Mouse (Mus musculus): ENCODE measurements around the gene Suclg2. TPM values are rescaled to one million over a fixed set of nuclear protein-coding genes. Genes with fewer than 3 reads are reported as not detected.

The Suclg2 gene
- polyA plus RNA-seq, 1 experiment from 2014 or later, result 77.3 TPM

DNA sequence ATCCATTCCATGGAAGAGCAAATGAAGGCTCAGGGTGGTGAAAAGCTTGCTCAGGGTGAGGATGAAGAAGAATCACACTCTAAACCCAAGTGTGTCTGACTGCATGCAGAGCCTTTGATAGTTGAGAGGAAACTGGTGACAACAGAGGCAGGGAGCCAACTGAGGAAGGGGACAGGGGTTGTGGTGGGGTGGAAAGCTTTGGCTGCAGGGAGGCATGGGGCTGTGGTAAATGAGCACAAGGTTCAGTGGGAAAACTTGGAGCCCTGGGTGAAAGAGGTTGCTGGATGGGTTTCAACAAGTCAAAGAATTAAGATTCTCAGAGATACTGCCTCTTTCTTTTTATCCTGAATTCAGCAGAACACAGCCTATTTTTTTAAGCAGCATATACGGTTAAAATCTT lies 43.9 kb downstream of the Suclg2 start:
- Histone ChIP-seq H3K4me3 (ENCODE audit: low read depth, low read length) (no peak overlapping the region), H3K9me3 (ENCODE audit: control insufficient read depth) (0 out of 2 replicates have a peak, but pooled peaks cover 2% of the 10 kb centered on the region), H3K36me3 (ENCODE audit: control insufficient read depth, insufficient read depth) (peaks cover 4% of the 10 kb centered on the region), H3K27me3 (replicated peaks; ENCODE audit: control insufficient read depth, insufficient read depth, low read length) (no peaks in the 10 kb centered on the region), H3K4me2 (replicated peaks; ENCODE audit: low read depth) (no peak overlapping the region), H3K9ac (ENCODE audit: low read depth, low read length) (no peak overlapping the region), H3K4me1 (replicated peaks; ENCODE audit: control insufficient read depth, insufficient read depth, low read length) (no peaks in the 10 kb centered on the region), H3K27ac (ENCODE audit: low read depth, low read length) (no peak overlapping the region)
- WGBS, result 21% methylated on average over 1 of the region's 1 CpGs
- TF ChIP-seq CTCF (IDR thresholded peaks at IDR 0.05; ENCODE audit: low read depth), result no peak
- no peak for ATAC-seq

DNA sequence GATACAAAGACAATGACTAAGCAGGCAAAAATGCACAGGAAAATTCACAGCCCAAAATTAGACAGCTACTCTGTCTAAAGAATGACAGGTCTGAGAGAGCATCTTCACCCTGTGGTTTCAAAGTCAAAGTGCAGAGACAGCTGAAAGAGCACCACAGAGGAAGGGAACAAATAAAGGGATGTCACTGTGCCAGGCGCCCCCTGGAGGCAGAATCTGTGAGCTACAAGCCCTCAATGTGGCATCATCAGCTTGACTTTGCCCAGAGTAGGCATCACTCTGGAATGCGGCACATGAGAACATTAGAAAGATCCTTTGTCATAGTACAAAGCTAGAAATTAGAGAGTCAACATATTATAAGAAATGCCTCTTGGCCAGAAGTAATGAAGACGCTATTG lies 49.3 kb downstream of the Suclg2 start:
- Histone ChIP-seq H3K4me3 (ENCODE audit: low read depth, low read length) (no peak overlapping the region), H3K4me1 (replicated peaks; ENCODE audit: control insufficient read depth, insufficient read depth, low read length) (no peaks in the 10 kb centered on the region), H3K9ac (ENCODE audit: low read depth, low read length) (no peak overlapping the region), H3K27me3 (replicated peaks; ENCODE audit: control insufficient read depth, insufficient read depth, low read length) (no peaks in the 10 kb centered on the region), H3K9me3 (ENCODE audit: control insufficient read depth) (0 out of 2 replicates have a peak, but pooled peaks cover 2% of the 10 kb centered on the region), H3K36me3 (ENCODE audit: control insufficient read depth, insufficient read depth) (peaks cover 4% of the 10 kb centered on the region), H3K4me2 (replicated peaks; ENCODE audit: low read depth) (no peak overlapping the region), H3K27ac (ENCODE audit: low read depth, low read length) (no peak overlapping the region)
- peak; percentile 74 for TF ChIP-seq CTCF (IDR thresholded peaks at IDR 0.05; ENCODE audit: low read depth)
- no peak for ATAC-seq
- WGBS, result 67% methylated on average over 3 of the region's 3 CpGs

DNA sequence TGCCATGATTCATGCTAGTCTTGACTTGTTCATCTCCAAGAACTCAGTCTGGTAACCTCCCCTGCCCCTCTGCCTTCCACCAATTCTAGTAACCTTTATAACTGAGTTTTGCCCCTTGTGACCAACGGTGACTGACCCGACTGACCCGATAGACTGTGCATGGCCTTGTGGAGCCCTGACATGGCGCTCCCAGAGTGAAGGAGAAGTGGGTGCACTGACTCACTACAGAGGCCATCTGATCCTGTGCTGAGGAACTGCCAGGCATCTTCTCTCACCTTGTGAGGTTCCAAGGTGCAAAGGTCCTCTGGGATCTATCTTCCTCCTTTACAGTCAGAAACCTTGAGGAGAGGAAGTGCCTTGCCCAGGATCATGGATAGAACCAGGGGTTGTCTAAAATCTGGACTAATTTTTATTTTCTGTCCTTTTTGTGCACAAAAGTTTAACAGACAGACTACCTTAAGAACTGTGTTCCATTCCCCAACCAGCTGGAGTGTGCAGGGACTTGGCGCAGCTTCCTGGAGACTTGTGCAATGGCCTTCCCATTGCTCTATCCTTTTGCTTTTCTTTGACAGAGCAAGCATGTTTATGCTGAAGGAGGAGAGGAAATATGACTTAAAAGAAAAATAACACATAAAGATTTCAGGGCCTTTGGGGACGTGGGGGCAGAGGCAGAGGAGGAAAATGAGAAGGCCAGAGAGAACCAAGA lies 49.8 kb downstream of the Suclg2 start:
- no peak for ATAC-seq
- Histone ChIP-seq H3K27ac (ENCODE audit: low read depth, low read length) (no peak overlapping the region), H3K9ac (ENCODE audit: low read depth, low read length) (no peak overlapping the region), H3K4me2 (replicated peaks; ENCODE audit: low read depth) (no peak overlapping the region), H3K4me1 (replicated peaks; ENCODE audit: control insufficient read depth, insufficient read depth, low read length) (no peaks in the 10 kb centered on the region), H3K9me3 (ENCODE audit: control insufficient read depth) (0 out of 2 replicates have a peak, but pooled peaks cover 2% of the 10 kb centered on the region), H3K36me3 (ENCODE audit: control insufficient read depth, insufficient read depth) (peaks cover 4% of the 10 kb centered on the region), H3K4me3 (ENCODE audit: low read depth, low read length) (no peak overlapping the region), H3K27me3 (replicated peaks; ENCODE audit: control insufficient read depth, insufficient read depth, low read length) (no peaks in the 10 kb centered on the region)
- TF ChIP-seq CTCF (IDR thresholded peaks at IDR 0.05; ENCODE audit: low read depth), result no peak
- WGBS, result 88% methylated on average over 6 of the region's 6 CpGs

DNA sequence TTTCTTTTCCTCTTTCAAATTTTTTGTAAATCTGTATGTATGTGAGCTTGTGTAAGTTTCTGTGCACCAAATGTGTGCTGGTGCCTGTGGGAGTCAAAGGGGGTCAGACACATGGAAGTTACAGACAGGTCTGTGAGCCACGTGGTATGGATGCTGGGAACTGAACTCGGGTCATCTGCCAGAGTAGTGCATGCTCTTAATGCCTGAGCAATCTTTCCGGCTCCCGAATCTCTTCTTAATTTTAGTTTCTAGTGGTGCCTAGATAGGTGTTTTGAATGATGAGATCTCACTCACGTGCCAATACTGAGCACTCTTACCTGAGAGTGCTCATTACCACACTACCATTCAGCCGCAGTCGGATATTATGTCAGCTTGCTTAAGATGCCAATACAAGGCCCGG lies 60.9 kb downstream of the Suclg2 start:
- Histone ChIP-seq H3K4me2 (replicated peaks; ENCODE audit: low read depth) (no peak overlapping the region), H3K4me1 (replicated peaks; ENCODE audit: control insufficient read depth, insufficient read depth, low read length) (no peaks in the 10 kb centered on the region), H3K9ac (ENCODE audit: low read depth, low read length) (no peak overlapping the region), H3K27ac (ENCODE audit: low read depth, low read length) (no peak overlapping the region), H3K36me3 (ENCODE audit: control insufficient read depth, insufficient read depth) (0 out of 2 replicates have a peak, but pooled peaks cover 3% of the 10 kb centered on the region), H3K4me3 (ENCODE audit: low read depth, low read length) (no peak overlapping the region), H3K27me3 (replicated peaks; ENCODE audit: control insufficient read depth, insufficient read depth, low read length) (no peaks in the 10 kb centered on the region), H3K9me3 (ENCODE audit: control insufficient read depth) (no peaks in the 10 kb centered on the region)
- ATAC-seq, result no peak
- TF ChIP-seq CTCF (IDR thresholded peaks at IDR 0.05; ENCODE audit: low read depth), result no peak
- WGBS, result 97% methylated on average over 8 of the region's 8 CpGs

DNA sequence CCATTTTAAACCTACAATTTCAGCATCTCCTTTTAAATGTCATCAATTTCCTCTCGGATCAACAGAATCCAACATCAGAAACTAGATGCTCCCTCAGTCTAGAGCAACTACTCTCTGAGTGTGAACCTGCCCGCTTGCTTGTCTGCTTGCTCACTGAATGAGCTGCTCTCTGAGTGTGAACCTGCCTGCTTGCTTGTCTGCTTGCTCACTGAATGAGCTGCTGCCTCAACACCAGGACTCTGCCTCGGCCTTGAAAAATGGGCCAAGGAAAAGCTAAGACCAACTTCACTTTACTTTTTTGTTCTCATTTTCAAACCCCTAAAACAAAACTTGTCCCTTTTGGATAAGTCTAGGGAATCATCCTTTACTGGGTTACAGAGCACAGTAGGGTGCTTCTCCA lies 64.9 kb downstream of the Suclg2 start:
- 0 out of 2 replicates have a peak, but pooled peaks cover 3% of the 10 kb centered on the region for H3K36me3 ChIP-seq (ENCODE audit: control insufficient read depth, insufficient read depth)
- H3K4me3 ChIP-seq (ENCODE audit: low read depth, low read length), result no peak overlapping the region
- no peak overlapping the region for H3K4me2 ChIP-seq (replicated peaks; ENCODE audit: low read depth)
- no peak for TF ChIP-seq CTCF (IDR thresholded peaks at IDR 0.05; ENCODE audit: low read depth)
- H3K27me3 ChIP-seq (replicated peaks; ENCODE audit: control insufficient read depth, insufficient read depth, low read length), result no peaks in the 10 kb centered on the region
- 83% methylated on average over 3 of the region's 3 CpGs for WGBS
- no peak overlapping the region for H3K27ac ChIP-seq (ENCODE audit: low read depth, low read length)
- ATAC-seq, result no peak
- no peaks in the 10 kb centered on the region for H3K4me1 ChIP-seq (replicated peaks; ENCODE audit: control insufficient read depth, insufficient read depth, low read length)
- H3K9ac ChIP-seq (ENCODE audit: low read depth, low read length), result no peak overlapping the region
- no peaks in the 10 kb centered on the region for H3K9me3 ChIP-seq (ENCODE audit: control insufficient read depth)

DNA sequence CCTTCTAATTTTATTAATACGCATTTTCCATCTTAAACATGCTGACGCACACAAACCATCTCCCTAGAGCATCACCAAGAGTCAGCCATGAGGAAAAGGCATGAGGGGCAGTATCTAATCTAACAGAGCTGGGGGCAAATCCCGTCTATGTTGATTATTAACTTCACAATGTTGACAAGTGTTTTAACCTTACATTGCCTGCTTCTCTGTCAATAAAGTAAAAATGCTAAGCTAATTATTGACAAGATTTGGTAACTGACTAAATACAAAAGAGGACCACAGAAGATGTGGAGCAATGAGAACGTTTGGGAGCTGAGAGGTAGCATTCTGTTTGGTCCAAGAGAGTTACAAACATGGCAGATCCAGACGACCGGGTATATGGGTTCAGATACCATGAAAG lies 65.8 kb downstream of the Suclg2 start:
- Histone ChIP-seq H3K36me3 (ENCODE audit: control insufficient read depth, insufficient read depth) (0 out of 2 replicates have a peak, but pooled peaks cover 3% of the 10 kb centered on the region), H3K4me1 (replicated peaks; ENCODE audit: control insufficient read depth, insufficient read depth, low read length) (no peaks in the 10 kb centered on the region), H3K4me3 (ENCODE audit: low read depth, low read length) (no peak overlapping the region), H3K4me2 (replicated peaks; ENCODE audit: low read depth) (no peak overlapping the region), H3K9ac (ENCODE audit: low read depth, low read length) (no peak overlapping the region), H3K9me3 (ENCODE audit: control insufficient read depth) (no peaks in the 10 kb centered on the region), H3K27me3 (replicated peaks; ENCODE audit: control insufficient read depth, insufficient read depth, low read length) (no peaks in the 10 kb centered on the region), H3K27ac (ENCODE audit: low read depth, low read length) (no peak overlapping the region)
- 61% methylated on average over 6 of the region's 6 CpGs for WGBS
- no peak for ATAC-seq
- no peak for TF ChIP-seq CTCF (IDR thresholded peaks at IDR 0.05; ENCODE audit: low read depth)
